Mouse (Mus musculus) retina, adult 2 months (tissue): Measurements from ENCODE around the gene AC161166.1.

ENCODE experiments used
- DNase-seq: peaks from one replicate; pipeline ENCODE4 v3.0.0-alpha.2; 2012; ENCODE audit warnings: low read depth, low spot score

The AC161166.1 gene

DNA sequence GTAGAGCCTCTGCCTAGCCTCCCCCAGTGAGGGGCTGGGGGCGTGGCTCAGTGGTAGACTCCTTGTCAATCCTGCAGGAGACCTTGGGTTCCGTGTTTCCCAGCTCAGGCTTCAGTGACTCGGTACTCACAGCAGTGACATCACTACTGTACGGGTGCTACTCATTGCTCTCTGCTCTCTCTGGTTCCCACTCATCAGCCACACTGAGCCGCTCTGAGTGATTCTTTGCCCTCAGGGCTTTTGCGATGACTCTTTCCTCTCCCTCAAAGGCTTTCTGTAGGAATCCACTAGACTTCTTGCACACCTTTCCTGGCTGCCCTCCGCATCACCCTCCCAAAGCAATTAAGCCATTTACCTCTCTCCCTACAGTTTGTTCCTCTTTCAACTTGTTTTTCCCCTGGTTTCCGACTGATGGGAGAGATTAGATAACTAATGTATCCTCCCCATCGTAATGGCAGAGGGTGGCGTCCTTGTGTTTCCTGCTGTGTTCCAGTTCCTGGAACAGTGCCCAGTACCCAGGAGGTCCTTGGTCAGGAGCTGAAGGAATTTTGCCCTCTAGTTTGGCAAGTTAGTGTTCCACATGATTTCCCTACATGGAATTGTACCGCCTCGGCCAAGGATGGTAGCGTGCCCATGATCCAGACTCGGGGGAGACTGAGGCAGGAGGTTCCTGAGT, 50.7 kb downstream of the AC161166.1 start:
- no peak for DNase-seq
